Mouse (Mus musculus): ENCODE data around the gene Esp15. TPM values are rescaled to one million over a fixed set of nuclear protein-coding genes. Genes with fewer than 3 reads are reported as not detected.
"Not testable (repeated sequence)": the region's sequence is repeated elsewhere in the genome, so short reads cannot be mapped to it uniquely, and the experiment has no call there.

The Esp15 gene
- not detected in 2 replicates for polyA plus RNA-seq (2015; fragmentation: Nextera tagmentation; extraction: Ambion mirVana)

DNA sequence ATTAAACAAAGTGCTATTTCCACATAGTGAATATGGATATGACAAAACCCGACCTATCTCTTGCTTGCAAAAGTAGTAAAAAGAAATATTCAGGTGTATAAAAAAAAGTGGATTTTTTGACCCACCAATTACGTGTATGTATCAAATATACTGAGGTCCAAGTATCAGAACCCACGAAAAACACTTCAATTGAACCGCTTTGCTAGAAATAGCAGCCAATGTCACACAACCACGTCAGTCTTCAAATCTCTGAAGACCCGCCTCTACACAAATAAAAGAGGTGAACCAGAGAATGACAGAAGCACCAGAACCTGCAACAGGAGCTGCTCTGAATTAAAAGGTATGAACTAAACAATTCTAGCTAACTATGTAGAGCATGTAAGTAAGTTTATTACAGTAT, at the start of gene Esp15:
Esp15 (plus strand) TSS at position 301 of the 400 bp plus-strand sequence.
- not testable (repeated sequence) for H3K9me3 ChIP-seq; ATAC-seq (ENCODE audit: low FRiP score); H3K27me3 ChIP-seq; H3K4me1 ChIP-seq (replicated peaks); H3K9ac ChIP-seq; H3K4me3 ChIP-seq; H3K27ac ChIP-seq; H3K36me3 ChIP-seq; H3K4me2 ChIP-seq
- 72% methylated on average over 6 of the region's 6 CpGs for WGBS

DNA sequence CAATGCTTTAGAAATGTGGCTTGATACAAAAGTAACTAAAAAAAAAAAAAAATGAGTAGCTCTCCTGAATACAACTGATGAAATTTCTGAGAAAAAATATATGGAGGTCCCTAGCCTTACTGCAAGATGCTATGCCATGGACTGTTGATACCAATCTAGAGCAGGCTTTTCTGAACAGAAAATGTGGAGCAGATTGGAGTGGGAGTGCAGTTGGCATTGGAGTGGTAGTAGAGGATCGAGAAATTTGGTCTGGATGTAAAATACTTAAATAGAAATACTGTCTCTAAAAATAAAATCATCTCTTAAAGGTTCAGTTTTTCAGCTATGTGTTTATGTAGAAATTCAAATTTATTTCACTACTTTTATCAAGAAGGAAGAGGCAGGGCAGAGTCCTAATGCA, 49.2 kb upstream of the Esp15 start:
- no peaks in the 10 kb centered on the region for H3K4me1 ChIP-seq (replicated peaks)
- 56% methylated on average over 1 of the region's 1 CpGs for WGBS
- H3K27me3 ChIP-seq, result no peaks in the 10 kb centered on the region
- no peak overlapping the region for H3K4me2 ChIP-seq
- peaks cover 27% of the 10 kb centered on the region; the same call in 1 of the 2 replicates for H3K9me3 ChIP-seq
- H3K36me3 ChIP-seq, result no peaks in the 10 kb centered on the region
- H3K4me3 ChIP-seq, result no peak overlapping the region
- no peak overlapping the region for H3K27ac ChIP-seq
- ATAC-seq (ENCODE audit: low FRiP score), result no peak
- H3K9ac ChIP-seq, result no peak overlapping the region

Other genes starting within 250 kb of the Esp15 start
- not detected in 2 replicates for gene Esp18, start 234.6 kb upstream of the Esp15 start, polyA plus RNA-seq (2015; fragmentation: Nextera tagmentation; extraction: Ambion mirVana)
- not detected in 2 replicates for gene Esp16, start 104.8 kb upstream of the Esp15 start, polyA plus RNA-seq (2015; fragmentation: Nextera tagmentation; extraction: Ambion mirVana)